Mouse (Mus musculus) stomach, embryonic 16.5 days (tissue): ENCODE measurements around the gene Ppid. TPM values are rescaled to one million over a fixed set of nuclear protein-coding genes. Genes with fewer than 3 reads are reported as not detected.
A peak's percentile ranks its signal among the peaks of the same experiment; 100 is the strongest.

ENCODE experiments used
- ATAC-seq: fragments of 200-750 bp; cut with Nextera tagmentation; 2 replicates; pipeline ENCODE4 v1.8.0; 2017; ENCODE audit warnings: moderate number of reproducible peaks, moderate TSS enrichment; ENCODE audit not compliant: insufficient read depth, low FRiP score
- H3K27ac ChIP-seq: fragments of 300-500 bp; sonication (generic); 2 replicates; pipeline ENCODE4 v1.5.1; 2014; ENCODE audit warnings: low read length
- H3K27me3 ChIP-seq: fragments of 300-500 bp; sonication (generic); 2 replicates; pipeline ENCODE4 v1.6.1; 2014; ENCODE audit warnings: low read length, control low read depth, mixed read lengths; ENCODE audit not compliant: control insufficient read depth, insufficient read depth
- H3K36me3 ChIP-seq: fragments of 300-500 bp; sonication (generic); 2 replicates; pipeline ENCODE4 v1.6.1; 2014; ENCODE audit warnings: low read length; ENCODE audit not compliant: control insufficient read depth, insufficient read depth
- H3K4me1 ChIP-seq: fragments of 300-500 bp; sonication (generic); 2 replicates; pipeline ENCODE4 v1.6.1; 2014; ENCODE audit warnings: low read length, control low read depth, mixed read lengths; ENCODE audit not compliant: control insufficient read depth, insufficient read depth
- H3K4me2 ChIP-seq: fragments of 300-500 bp; sonication (generic); 2 replicates; pipeline ENCODE4 v1.6.1; 2014; ENCODE audit warnings: low read depth, low read length, mixed read lengths
- H3K4me3 ChIP-seq: fragments of 300-500 bp; sonication (generic); replicated peaks from 2 replicates; pipeline ENCODE4 v1.5.1; 2014; ENCODE audit warnings: mild to moderate bottlenecking, low read length
- H3K9ac ChIP-seq: fragments of 300-500 bp; sonication (generic); 2 replicates; pipeline ENCODE4 v1.6.1; 2014; ENCODE audit warnings: low read length
- H3K9me3 ChIP-seq: fragments of 300-500 bp; sonication (generic); replicated peaks from 2 replicates; pipeline ENCODE4 v1.6.1; 2016; ENCODE audit warnings: low read length, control low read depth; ENCODE audit not compliant: control insufficient read depth
- WGBS: fragments of 180-500 bp; shearing (Covaris S2); extraction: QIAGEN DNeasy Blood & Tissue Kit; methylation state at CpG from one replicate; pipeline ENCODE4 v1.1.7; 2014; 5-methylcytosine and 5-hydroxymethylcytosine counted together
- polyA plus RNA-seq: library from polyadenylated mRNA; unstranded; fragments of >200 nt; fragmentation: Nextera tagmentation; extraction: Ambion mirVana; gene quantifications from 2 replicates; pipeline ENCODE4 v1.2.1, GENCODE M21; 2015

Gene Ppid
- 134 and 150 TPM in 2 replicates for polyA plus RNA-seq

GRCm38 (mm10) chr3:79590863-79591792 lies at the start of gene Ppid:
TSS of gene Ppid (plus strand) at chr3:79591342.
- peak within 1 kb of the TSS; percentile 87 for H3K4me3 ChIP-seq
- no peaks in the 10 kb centered on the region for H3K27me3 ChIP-seq
- no peaks in the 10 kb centered on the region for H3K9me3 ChIP-seq
- H3K36me3 ChIP-seq = peaks cover 13% of the 10 kb centered on the region
- 2% methylated on average over 63 of the region's 63 CpGs for WGBS
- peak within 1 kb of the TSS; percentile 89 for H3K27ac ChIP-seq
- H3K4me1 ChIP-seq = peaks cover 11% of the 10 kb centered on the region
- H3K9ac ChIP-seq = peak within 1 kb of the TSS; percentile 92
- H3K4me2 ChIP-seq = peak within 1 kb of the TSS; percentile 68
- peak; percentile 84 for ATAC-seq

DNA sequence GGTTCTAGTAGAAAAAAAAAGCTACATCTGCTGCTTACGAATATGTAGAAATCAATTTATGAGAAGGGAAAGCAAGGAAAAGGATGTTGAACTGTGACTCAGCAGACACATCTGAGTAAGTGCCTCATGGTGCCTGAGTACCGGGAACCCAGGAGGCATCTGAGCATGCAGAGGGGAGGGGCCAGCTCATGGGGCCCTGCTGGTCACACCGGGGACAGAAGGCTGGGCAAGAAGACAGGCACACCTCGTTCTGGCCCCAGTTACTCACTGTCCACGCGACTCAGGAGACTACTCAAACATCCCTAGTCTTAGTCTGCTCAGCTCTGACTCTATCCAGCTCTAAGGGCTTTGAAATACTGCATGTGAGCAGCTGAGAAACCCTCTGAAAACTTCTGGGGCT lies 48.6 kb upstream of the Ppid start:
- 31% methylated on average over 6 of the region's 6 CpGs for WGBS

GRCm38 (mm10) chr3:79548681-79549437 lies 42.3 kb upstream of the Ppid start:
- no peaks in the 10 kb centered on the region for H3K4me1 ChIP-seq
- no peak; the same call in 1 of the 2 replicates for ATAC-seq
- H3K36me3 ChIP-seq = no peaks in the 10 kb centered on the region
- no peaks in the 10 kb centered on the region for H3K27me3 ChIP-seq
- no peak overlapping the region for H3K4me3 ChIP-seq
- H3K27ac ChIP-seq = no peak overlapping the region
- no peaks in the 10 kb centered on the region for H3K9me3 ChIP-seq
- WGBS = 75% methylated on average over 17 of the region's 17 CpGs
- no peak overlapping the region for H3K4me2 ChIP-seq
- H3K9ac ChIP-seq = no peak overlapping the region

More for the DNA sequence above, 48.6 kb upstream of the Ppid start:
- Histone ChIP-seq H3K9ac (no peak overlapping the region), H3K36me3 (no peaks in the 10 kb centered on the region), H3K4me1 (peaks cover 4% of the 10 kb centered on the region; the same call in 1 of the 2 replicates), H3K27me3 (no peaks in the 10 kb centered on the region), H3K4me2 (no peak overlapping the region), H3K27ac (no peak overlapping the region), H3K4me3 (no peak overlapping the region), H3K9me3 (no peaks in the 10 kb centered on the region)
- ATAC-seq = peak; percentile 83

DNA sequence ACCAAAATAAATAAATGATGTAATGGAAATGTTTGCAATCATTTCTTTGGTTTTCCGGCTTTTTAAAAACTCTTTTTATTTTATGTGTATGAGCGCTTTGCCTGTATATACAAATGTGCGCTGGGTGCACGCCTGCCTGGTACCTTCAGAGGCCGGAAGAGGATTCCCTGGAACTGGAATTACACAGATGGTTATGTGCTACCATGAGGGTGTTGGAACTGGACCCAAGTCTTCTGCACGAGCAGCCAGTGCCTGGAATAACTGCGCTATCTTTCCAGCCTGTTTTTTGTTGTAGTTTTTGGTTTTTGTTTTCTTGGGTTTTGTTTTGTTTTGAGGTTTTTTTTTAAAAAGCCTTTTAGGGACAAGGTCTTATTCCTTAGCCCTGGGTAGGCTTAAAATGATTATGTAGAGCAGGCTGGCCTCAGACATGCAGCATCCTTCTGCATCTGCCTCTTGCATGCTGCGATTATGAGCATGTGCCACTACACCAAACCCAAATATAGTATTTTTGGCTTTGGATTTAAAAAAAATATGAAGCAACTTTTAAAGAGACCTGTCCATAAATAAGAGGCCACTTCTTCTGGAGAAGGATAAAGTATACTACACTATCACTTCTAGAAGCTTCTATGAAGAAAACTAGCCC lies 41.3 kb upstream of the Ppid start:
- Histone ChIP-seq H3K36me3 (no peaks in the 10 kb centered on the region), H3K4me1 (no peaks in the 10 kb centered on the region), H3K27ac (no peak overlapping the region), H3K9ac (no peak overlapping the region), H3K4me2 (no peak overlapping the region), H3K27me3 (no peaks in the 10 kb centered on the region), H3K9me3 (no peaks in the 10 kb centered on the region), H3K4me3 (no peak overlapping the region)
- 91% methylated on average over 8 of the region's 8 CpGs for whole genome bisulfite sequencing
- ATAC-seq = no peak

DNA sequence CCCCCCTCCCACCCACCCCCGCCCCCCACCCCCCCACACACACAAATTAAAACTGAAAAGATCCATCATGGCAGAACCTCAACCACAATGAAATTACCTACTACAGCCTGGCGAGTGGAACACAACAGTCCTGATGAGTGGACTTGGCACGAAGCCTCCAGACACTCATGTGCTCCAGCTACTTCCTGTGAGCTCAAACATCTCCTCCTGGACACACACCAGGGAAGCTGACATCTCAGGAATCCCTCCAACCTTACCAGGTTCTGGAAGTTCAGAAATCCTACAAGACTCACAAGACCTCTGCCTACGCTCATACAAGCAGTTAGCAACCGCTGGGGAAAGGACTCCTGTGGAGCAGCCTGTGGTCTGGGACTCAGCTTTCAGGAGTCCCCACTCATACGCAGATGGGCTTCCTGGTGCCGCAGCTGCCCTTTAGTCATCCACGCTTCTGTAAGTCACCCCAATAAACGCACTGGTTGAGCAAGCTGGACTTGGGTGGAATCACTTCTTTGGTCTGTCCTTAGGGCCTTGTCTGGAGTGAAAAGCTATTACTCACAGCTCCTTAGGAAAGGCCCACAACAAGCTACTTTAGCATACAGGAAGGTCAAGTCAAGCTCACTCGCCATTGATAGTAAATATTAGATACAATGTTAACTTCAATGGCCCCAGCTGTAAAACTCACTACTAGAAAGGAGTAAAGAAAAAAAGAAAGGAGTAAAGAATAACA lies 39.2 kb upstream of the Ppid start:
- H3K27ac ChIP-seq = no peak overlapping the region
- no peaks in the 10 kb centered on the region for H3K36me3 ChIP-seq
- H3K4me1 ChIP-seq = no peaks in the 10 kb centered on the region
- no peaks in the 10 kb centered on the region for H3K27me3 ChIP-seq
- H3K4me2 ChIP-seq = no peak overlapping the region
- H3K9me3 ChIP-seq = no peaks in the 10 kb centered on the region
- 76% methylated on average over 10 of the region's 10 CpGs for WGBS
- H3K9ac ChIP-seq = no peak overlapping the region
- ATAC-seq = no peak
- no peak overlapping the region for H3K4me3 ChIP-seq

DNA sequence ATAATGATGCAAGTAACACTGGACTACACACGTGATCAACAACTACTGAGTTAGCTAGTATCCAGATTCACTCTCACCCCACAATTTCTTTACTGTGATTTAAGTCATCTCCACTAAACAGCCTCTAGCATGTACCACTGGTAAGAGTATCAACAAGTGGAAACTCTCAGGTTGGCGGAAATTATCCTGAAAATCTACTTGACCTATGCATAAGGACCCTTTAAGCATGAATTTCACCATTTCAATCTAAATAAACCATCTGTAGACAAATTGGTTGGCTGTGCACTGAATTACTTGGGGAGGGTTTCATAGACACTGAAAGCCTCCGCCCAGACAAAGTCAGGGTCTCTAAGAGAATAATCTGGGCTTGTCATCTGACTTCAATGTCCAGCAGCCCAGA lies 37.4 kb upstream of the Ppid start:
- H3K27ac ChIP-seq = no peak overlapping the region
- no peaks in the 10 kb centered on the region for H3K27me3 ChIP-seq
- H3K36me3 ChIP-seq = no peaks in the 10 kb centered on the region
- no peaks in the 10 kb centered on the region for H3K9me3 ChIP-seq
- ATAC-seq = no peak
- no peak overlapping the region for H3K4me2 ChIP-seq
- no peaks in the 10 kb centered on the region for H3K4me1 ChIP-seq
- H3K9ac ChIP-seq = no peak overlapping the region
- WGBS = 87% methylated on average over 3 of the region's 3 CpGs
- H3K4me3 ChIP-seq = no peak overlapping the region

DNA sequence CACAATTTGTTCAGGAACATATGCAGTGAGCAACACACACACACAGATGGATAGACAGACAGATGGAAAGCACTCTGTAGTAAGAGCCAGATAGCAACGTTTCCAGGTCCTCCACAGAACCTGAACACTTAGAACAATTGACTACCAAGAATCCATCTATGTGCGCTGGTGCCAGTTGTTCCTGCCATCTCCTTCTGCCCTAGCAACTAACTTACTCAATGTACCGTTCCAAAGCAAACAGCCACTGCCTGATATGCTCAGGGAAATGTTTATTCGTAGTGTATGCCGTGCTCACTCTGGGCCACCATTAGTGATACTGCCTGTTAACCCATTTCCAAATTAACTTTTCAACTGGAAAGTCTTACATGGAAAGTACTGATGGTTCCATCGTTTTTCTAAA lies 36.1 kb upstream of the Ppid start:
- no peak for ATAC-seq
- Histone ChIP-seq H3K9me3 (no peaks in the 10 kb centered on the region), H3K9ac (no peak overlapping the region), H3K27ac (no peak overlapping the region), H3K36me3 (no peaks in the 10 kb centered on the region), H3K4me3 (no peak overlapping the region), H3K4me1 (peaks cover 9% of the 10 kb centered on the region; the same call in 1 of the 2 replicates), H3K4me2 (no peak overlapping the region), H3K27me3 (no peaks in the 10 kb centered on the region)
- 71% methylated on average over 6 of the region's 6 CpGs for WGBS

GRCm38 (mm10) chr3:79559021-79559772 lies 31.9 kb upstream of the Ppid start:
- peak; percentile 82 for ATAC-seq
- H3K27ac ChIP-seq = peak overlapping the region; percentile 81

More at GRCm38 (mm10) chr3:79559021-79559772, 31.9 kb upstream of the Ppid start:
- peaks cover 9% of the 10 kb centered on the region; the same call in 1 of the 2 replicates for H3K4me1 ChIP-seq
- H3K4me3 ChIP-seq = no peak overlapping the region
- H3K9me3 ChIP-seq = no peaks in the 10 kb centered on the region
- WGBS = 61% methylated on average over 9 of the region's 9 CpGs
- no peak overlapping the region for H3K9ac ChIP-seq
- H3K36me3 ChIP-seq = no peaks in the 10 kb centered on the region
- H3K4me2 ChIP-seq = no peak overlapping the region
- H3K27me3 ChIP-seq = no peaks in the 10 kb centered on the region
